In genomic region chr7:120754671-120755070, GRCm38 (mm10) we compare ENCODE assay signal across 8 mouse cellular contexts. TPM values are rescaled to one million over a fixed set of nuclear protein-coding genes. Genes with fewer than 3 reads are reported as not detected.
DNase-seq lines count a peak whose midpoint lies in the region; ATAC-seq and TF ChIP-seq lines count a peak whose summit lies in the region.

No protein-coding gene starts in this region.

- WGBS in bone marrow, adult 2 months, result 3% methylated on average over 5 of the region's 5 CpGs
- 5% methylated on average over 5 of the region's 5 CpGs for WGBS in liver, postnatal 0 days (ENCODE audit: insufficient replicate concordance)
- WGBS in neural tube, embryonic 15.5 days, result 14% methylated on average over 5 of the region's 5 CpGs

- H3K27me3 ChIP-seq in liver, postnatal 0 days (ENCODE audit: insufficient read depth, low read length), result no peaks in the 10 kb centered on the region
- no peaks in the 10 kb centered on the region for H3K27me3 ChIP-seq in neural tube, embryonic 15.5 days (replicated peaks)
- H3K27me3 ChIP-seq in testis, adult 2 months (ENCODE audit: control insufficient read depth, insufficient read depth, low read length), result no peaks in the 10 kb centered on the region

- no peaks in the 10 kb centered on the region; the same call in none of the 2 replicates for H3K4me1 ChIP-seq in bone marrow, adult 2 months (ENCODE audit: control insufficient read depth, insufficient read depth, low read length)
- 0 out of 2 replicates have a peak, but pooled peaks cover 2% of the 10 kb centered on the region for H3K4me1 ChIP-seq in embryonic fibroblast, embryonic 13.5 days (ENCODE audit: control insufficient read depth, insufficient read depth, low read length)
- no peaks in the 10 kb centered on the region for H3K4me1 ChIP-seq in liver, postnatal 0 days (ENCODE audit: insufficient read depth)
- no peaks in the 10 kb centered on the region for H3K4me1 ChIP-seq in neural tube, embryonic 15.5 days
- H3K4me1 ChIP-seq in testis, adult 2 months (ENCODE audit: control insufficient read depth, insufficient read depth, low read length), result no peaks in the 10 kb centered on the region

- H3K9ac ChIP-seq in liver, postnatal 0 days (replicated peaks), result no peak overlapping the region
- H3K9ac ChIP-seq in neural tube, embryonic 15.5 days (replicated peaks), result no peak overlapping the region

- peak; percentile 64; the same call in 1 of the 2 replicates for ATAC-seq in liver, postnatal 0 days
- peak; percentile 69; the same call in 1 of the 2 replicates for ATAC-seq in neural tube, embryonic 15.5 days (ENCODE audit: low FRiP score)

- peak; percentile 81 for DNase-seq in CD4-positive helper T cell, adult 2 months (ENCODE audit: low read depth, low spot score)
- peak; percentile 82 to 90 for DNase-seq in heart, postnatal 10 days
- DNase-seq in kidney, postnatal 36 days, result peak; percentile 79 to 92
- DNase-seq in liver, postnatal 0 days, result peak; percentile 88

- H3K4me3 ChIP-seq in bone marrow, adult 2 months (replicated peaks; ENCODE audit: control insufficient read depth, low read depth, low read length), result no peak overlapping the region
- H3K4me3 ChIP-seq in embryonic fibroblast, embryonic 13.5 days (ENCODE audit: insufficient read depth, low read length), result no peak overlapping the region
- no peak overlapping the region for H3K4me3 ChIP-seq in liver, postnatal 0 days (ENCODE audit: low read depth, low read length)
- no peak overlapping the region for H3K4me3 ChIP-seq in neural tube, embryonic 15.5 days (replicated peaks)
- no peak overlapping the region for H3K4me3 ChIP-seq in testis, adult 2 months (ENCODE audit: control insufficient read depth, low read depth, low read length)

- intact Hi-C loops in heart, postnatal 10 days (cut with DNase I), result loop anchor here (1.0 kb wide), 1 partner anchor 84 kb away; the partner anchor contains the start of gene Pdzd9

- H3K36me3 ChIP-seq in liver, postnatal 0 days (replicated peaks; ENCODE audit: insufficient read depth, low read length), result no peaks in the 10 kb centered on the region
- H3K36me3 ChIP-seq in neural tube, embryonic 15.5 days, result no peaks in the 10 kb centered on the region
- H3K36me3 ChIP-seq in testis, adult 2 months (ENCODE audit: control insufficient read depth, insufficient read depth, low read length), result no peaks in the 10 kb centered on the region

- H3K9me3 ChIP-seq in liver, postnatal 0 days (ENCODE audit: low read length), result no peaks in the 10 kb centered on the region
- no peaks in the 10 kb centered on the region for H3K9me3 ChIP-seq in neural tube, embryonic 15.5 days (replicated peaks)

- H3K4me2 ChIP-seq in liver, postnatal 0 days (ENCODE audit: low read depth, low read length), result no peak overlapping the region
- H3K4me2 ChIP-seq in neural tube, embryonic 15.5 days, result no peak overlapping the region

- TF ChIP-seq POLR2A in bone marrow, adult 2 months (IDR thresholded peaks at IDR 0.05; ENCODE audit: borderline replicate concordance, control insufficient read depth, low read depth, low read length), result no peak
- no peak for TF ChIP-seq POLR2A in embryonic fibroblast, embryonic 13.5 days (IDR thresholded peaks at IDR 0.05; ENCODE audit: low read depth, low read length)
- no peak for TF ChIP-seq POLR2A in testis, adult 2 months (IDR thresholded peaks at IDR 0.05; ENCODE audit: control insufficient read depth, low read depth, low read length)

- TF ChIP-seq CTCF in bone marrow, adult 2 months (IDR thresholded peaks at IDR 0.05; ENCODE audit: control insufficient read depth, insufficient read depth, low read length), result peak; percentile 97
- TF ChIP-seq CTCF in embryonic fibroblast, embryonic 13.5 days (IDR thresholded peaks at IDR 0.05; ENCODE audit: borderline replicate concordance, insufficient read depth, low read length), result peak; percentile 94
- peak; percentile 96 for TF ChIP-seq CTCF in liver, postnatal 0 days (IDR thresholded peaks at IDR 0.05; ENCODE audit: low read depth)
- peak; percentile 94 for TF ChIP-seq CTCF in testis, adult 2 months (IDR thresholded peaks at IDR 0.05; ENCODE audit: control insufficient read depth, insufficient read depth, insufficient replicate concordance, low read depth, low read length)

- H3K27ac ChIP-seq in bone marrow, adult 2 months (ENCODE audit: control insufficient read depth, insufficient read depth, low read depth, low read length, poor library complexity), result no peak overlapping the region
- no peak overlapping the region for H3K27ac ChIP-seq in embryonic fibroblast, embryonic 13.5 days (ENCODE audit: insufficient read depth, low read length)
- H3K27ac ChIP-seq in liver, postnatal 0 days (ENCODE audit: low read depth), result no peak overlapping the region
- H3K27ac ChIP-seq in neural tube, embryonic 15.5 days (replicated peaks), result no peak overlapping the region
- H3K27ac ChIP-seq in testis, adult 2 months (ENCODE audit: control insufficient read depth, insufficient read depth, low read depth, low read length), result no peak overlapping the region

- no peak for TF ChIP-seq EP300 in liver, postnatal 0 days (IDR thresholded peaks at IDR 0.05; ENCODE audit: low read depth)

RNA-seq across cellular contexts. Expression of gene Vwa3a, which starts 15.6 kb away (rescaled TPM):
- polyA plus RNA-seq in bone marrow, adult 2 months (2011; ENCODE audit: insufficient read depth, insufficient read length, low replicate concordance, missing spikeins), result not detected in 2 replicates
- 0.13 TPM in 1 of 2 replicates, not detected in the other for polyA plus RNA-seq in embryonic fibroblast, embryonic 13.5 days (2011; ENCODE audit: insufficient read length, low read depth, missing spikeins)
- 1 to 10 TPM; 2.4 to 3.7 TPM for total RNA-seq in heart, postnatal 10 days (2021)
- polyA plus RNA-seq in liver, postnatal 0 days (2015; fragmentation: Nextera tagmentation; extraction: Ambion mirVana), result 0.04 and 0.12 TPM in 2 replicates
- polyA plus RNA-seq in neural tube, embryonic 15.5 days (2015; fragmentation: Nextera tagmentation; extraction: Ambion mirVana), result 0.86 and 2.0 TPM in 2 replicates
- 85.4 and 105 TPM in 2 replicates for polyA plus RNA-seq in testis, adult 2 months (2012; rRNA removed)

RNA-seq across cellular contexts. Expression of gene Gm5737, which starts 57.5 kb away (rescaled TPM):
- not detected in 2 replicates for polyA plus RNA-seq in bone marrow, adult 2 months (2011; ENCODE audit: insufficient read depth, insufficient read length, low replicate concordance, missing spikeins)
- not detected in 2 replicates for polyA plus RNA-seq in embryonic fibroblast, embryonic 13.5 days (2011; ENCODE audit: insufficient read length, low read depth, missing spikeins)
- total RNA-seq in heart, postnatal 10 days (2021), result not detected
- not detected in 2 replicates for polyA plus RNA-seq in liver, postnatal 0 days (2015; fragmentation: Nextera tagmentation; extraction: Ambion mirVana)
- polyA plus RNA-seq in neural tube, embryonic 15.5 days (2015; fragmentation: Nextera tagmentation; extraction: Ambion mirVana), result 0.14 TPM in 1 of 2 replicates, not detected in the other
- polyA plus RNA-seq in testis, adult 2 months (2012; rRNA removed), result 0.16 and 0.31 TPM in 2 replicates

Comparison
In these comparisons a context has a peak if more than half of its experiments do, and no peak if none do; other contexts are left out.
1. RNA of gene Vwa3a, which starts 15.6 kb away (polyA plus RNA-seq): 85.4 to 105 TPM in testis, adult 2 months; 0.86 to 2.0 TPM in neural tube, embryonic 15.5 days, 0.13 TPM in embryonic fibroblast, embryonic 13.5 days, 0.04 to 0.12 TPM in liver, postnatal 0 days and not detected in bone marrow, adult 2 months; every median in the first group is over 10 times any median in the second.
2. Peak in every context shown above with its lines, with median percentiles within 50 percentile points of each other: DNase-seq and CTCF ChIP-seq.